ENCODE assay signal across 8 mouse cellular contexts in genomic region chr15:71375775-71376174, GRCm38 (mm10).
DNase-seq lines count a peak whose midpoint lies in the region.

No protein-coding gene starts in this region.

- peak; percentile 37 to 48 for DNase-seq in heart, postnatal 10 days
- DNase-seq in heart, adult 11 months, result no peak
- DNase-seq in cerebellum, adult 8-10 months, result peak; percentile 1
- DNase-seq in forelimb bud, embryonic 11.5 days (ENCODE audit: low read depth, low spot score), result peak; percentile 33
- DNase-seq in layer of hippocampus, postnatal 14 days (ENCODE audit: low spot score in 2 of 2), result peak; percentile 45 to 83
- peak; percentile 25 for DNase-seq in retina, adult 2 months (ENCODE audit: low read depth, low spot score)
- no peak for DNase-seq in spleen, postnatal 10 days (ENCODE audit: low spot score in 2 of 2)
- DNase-seq in gastrocnemius, postnatal 4 days (ENCODE audit: low spot score in 2 of 2), result no peak

- intact Hi-C loops in heart, postnatal 10 days (cut with DNase I), result loop anchor here (10.0 kb wide), 1 partner anchor 451 kb away; no protein-coding TSS in a partner anchor

Comparison
In these comparisons a context has a peak if more than half of its experiments do, and no peak if none do; other contexts are left out.
1. DNase-seq: peak in heart, postnatal 10 days (2 of 2), cerebellum, adult 8-10 months (single experiment), forelimb bud, embryonic 11.5 days (single experiment), layer of hippocampus, postnatal 14 days (2 of 2) and retina, adult 2 months (single experiment); none in heart, adult 11 months (single experiment), spleen, postnatal 10 days (0 of 2) and gastrocnemius, postnatal 4 days (0 of 2).